Mouse (Mus musculus): ENCODE measurements around the gene Clic4. TPM values are rescaled to one million over a fixed set of nuclear protein-coding genes. Genes with fewer than 3 reads are reported as not detected.

Gene Clic4
- 10 to 100 TPM; 37.4 to 43.1 (median 38.4) TPM for total RNA-seq (2022)

DNA sequence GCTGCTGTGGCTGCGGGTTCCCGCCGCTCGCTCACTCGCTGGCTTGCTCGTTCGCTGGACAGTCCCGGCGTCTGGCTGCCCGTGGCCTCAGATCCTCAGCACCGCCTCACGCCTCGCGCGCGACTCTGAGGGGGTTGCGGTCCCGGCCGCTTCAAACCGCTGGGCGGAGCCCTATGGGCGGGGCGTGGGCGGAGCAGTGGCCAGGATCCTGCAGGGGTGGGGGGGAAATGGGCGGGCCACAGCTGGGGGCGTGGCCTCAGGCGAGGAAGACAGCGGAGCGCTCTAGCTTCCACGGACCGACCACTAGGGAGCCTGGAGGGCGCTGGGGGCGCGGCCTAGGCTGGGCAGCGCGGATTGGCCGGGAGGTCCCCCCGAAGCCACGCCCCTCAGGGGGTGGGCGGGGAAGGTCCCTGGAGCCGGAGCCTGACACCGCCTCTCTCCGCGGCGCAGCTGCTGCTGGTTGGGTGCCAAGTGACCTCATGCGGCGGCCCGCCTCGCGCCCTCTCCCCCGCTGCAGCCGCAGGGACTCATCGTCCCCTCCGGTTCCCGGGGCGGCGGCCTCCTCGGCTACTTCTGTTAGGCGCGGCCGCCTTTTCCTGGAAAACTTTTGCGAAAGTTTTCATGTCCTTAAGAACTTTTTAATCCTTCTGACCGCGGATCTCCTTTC is at the start of gene Clic4:
Clic4 (minus strand) TSS at position 175 of the 667 bp plus-strand sequence.
- DNase-seq (ENCODE audit: low spot score in 2 of 2) = peak; percentile 94

- DNase-seq (ENCODE audit: low spot score in 2 of 2) = peak; percentile 35 to 68
Measured at GRCm38 (mm10) chr4:135317966-135318365, 45.4 kb upstream of the Clic4 start.

GRCm38 (mm10) chr4:135317539-135317938 is 44.9 kb upstream of the Clic4 start:
- DNase-seq (ENCODE audit: low spot score in 2 of 2) = no peak

- DNase-seq (ENCODE audit: low spot score in 2 of 2) = no peak
Measured at GRCm38 (mm10) chr4:135315287-135315686, 42.7 kb upstream of the Clic4 start.

DNA sequence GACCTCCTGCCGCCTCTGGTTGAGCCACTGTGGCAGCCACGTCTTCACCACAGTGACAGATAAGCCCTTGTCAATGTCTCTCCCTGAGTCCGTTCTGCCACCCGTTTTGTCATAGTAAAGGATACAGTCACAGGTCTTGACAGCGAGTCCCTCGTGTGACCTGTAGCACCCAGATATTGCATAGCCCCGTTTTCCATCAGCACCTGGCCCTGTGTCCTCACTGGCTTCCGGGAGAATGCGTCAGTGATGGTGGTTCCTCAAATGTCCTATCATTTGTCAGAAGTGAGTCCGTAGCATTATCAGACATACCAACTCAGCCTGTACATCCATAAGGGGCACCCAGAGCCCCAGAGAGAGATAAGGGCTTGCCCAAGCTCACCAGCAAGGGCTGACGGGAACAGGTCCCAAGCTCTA is 41.8 kb upstream of the Clic4 start:
- no peak for DNase-seq (ENCODE audit: low spot score in 2 of 2)

DNA sequence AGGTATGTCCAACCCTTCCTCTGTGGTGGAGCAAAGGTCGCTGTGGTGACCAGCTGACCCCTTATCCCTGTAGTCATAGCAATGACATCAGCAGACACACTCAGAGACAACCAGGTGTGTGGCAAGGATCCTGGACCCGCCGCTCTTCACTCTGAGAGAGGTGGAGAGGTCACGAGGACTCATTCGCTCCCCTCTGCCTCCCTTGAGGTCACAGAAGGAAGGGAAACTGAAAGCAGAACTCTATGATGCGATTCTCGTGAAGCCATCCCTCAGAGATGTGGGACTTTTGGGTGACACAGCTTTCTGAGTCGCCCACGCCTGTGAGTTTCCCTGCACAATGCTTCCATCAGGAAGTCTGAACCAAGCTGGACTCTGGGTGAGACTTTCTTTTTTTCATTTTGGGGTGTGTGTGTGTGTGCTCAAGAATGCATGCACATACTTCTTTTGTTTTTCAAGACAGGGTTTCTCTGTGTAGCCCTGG is 41.2 kb upstream of the Clic4 start:
- DNase-seq (ENCODE audit: low spot score in 2 of 2) = no peak

GRCm38 (mm10) chr4:135313111-135313691 is 40.6 kb upstream of the Clic4 start:
- no peak for DNase-seq (ENCODE audit: low spot score in 2 of 2)

- peak in 1 of 2 experiments; percentile 41 for DNase-seq (ENCODE audit: low spot score in 2 of 2)
Measured at GRCm38 (mm10) chr4:135312706-135313105, 40.1 kb upstream of the Clic4 start.

DNA sequence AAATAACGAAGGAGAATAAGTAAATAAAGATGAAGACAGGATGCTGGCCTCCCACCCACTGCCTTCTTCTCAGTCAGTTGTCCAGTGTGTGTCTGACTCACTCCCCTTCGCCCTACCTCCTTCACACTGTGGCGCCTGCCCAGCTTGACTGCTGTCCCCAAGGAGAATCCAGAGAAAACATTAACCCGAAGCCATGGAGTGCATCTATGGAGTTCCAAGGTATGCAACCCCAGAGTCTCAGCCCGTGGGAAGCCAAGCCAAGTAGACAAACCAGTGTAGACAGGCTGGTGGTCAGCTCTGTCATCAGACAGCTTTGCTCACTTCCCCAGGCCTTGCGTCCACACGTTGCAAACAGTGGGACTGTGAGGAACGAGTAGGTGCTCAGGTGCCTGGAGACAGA is 37.8 kb upstream of the Clic4 start:
- no peak for DNase-seq (ENCODE audit: low spot score in 2 of 2)

GRCm38 (mm10) chr4:135309726-135310125 is 37.1 kb upstream of the Clic4 start:
- DNase-seq (ENCODE audit: low spot score in 2 of 2) = no peak

GRCm38 (mm10) chr4:135309112-135309659 is 36.6 kb upstream of the Clic4 start:
- no peak for DNase-seq (ENCODE audit: low spot score in 2 of 2)

DNA sequence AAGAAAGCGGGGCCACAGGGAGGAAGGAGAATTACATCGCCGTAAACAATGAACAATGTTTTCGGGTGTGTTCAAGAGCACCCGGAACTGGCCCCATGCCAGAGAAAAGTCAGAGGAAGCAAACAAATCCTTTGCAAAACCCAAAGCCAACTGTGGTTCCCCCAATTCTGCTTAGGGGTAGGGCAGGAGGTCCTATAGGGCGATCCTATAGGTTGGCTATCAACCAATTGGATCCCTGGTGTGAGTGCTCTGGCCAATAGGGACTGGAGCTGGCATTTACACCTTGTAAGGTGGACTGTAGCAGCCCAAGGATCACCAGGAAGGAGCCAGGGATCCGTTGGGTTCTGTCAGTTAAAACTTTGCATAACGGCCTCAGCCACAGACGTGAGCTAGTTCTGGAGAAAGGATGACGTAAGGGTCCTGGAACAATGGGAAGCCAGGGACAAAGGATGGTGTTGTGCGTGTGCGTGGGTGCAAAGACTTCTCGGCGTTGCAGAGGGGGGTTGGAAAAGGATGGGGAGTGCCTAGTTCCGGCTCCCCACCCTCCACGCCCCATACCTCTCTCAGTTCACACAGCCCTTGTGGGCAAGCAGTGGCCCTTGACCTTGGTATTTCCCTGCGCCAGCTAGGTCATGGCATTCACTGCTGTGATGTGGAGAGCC is 34.5 kb upstream of the Clic4 start:
- DNase-seq (ENCODE audit: low spot score in 2 of 2) = peak in 1 of 2 experiments; percentile 25

DNA sequence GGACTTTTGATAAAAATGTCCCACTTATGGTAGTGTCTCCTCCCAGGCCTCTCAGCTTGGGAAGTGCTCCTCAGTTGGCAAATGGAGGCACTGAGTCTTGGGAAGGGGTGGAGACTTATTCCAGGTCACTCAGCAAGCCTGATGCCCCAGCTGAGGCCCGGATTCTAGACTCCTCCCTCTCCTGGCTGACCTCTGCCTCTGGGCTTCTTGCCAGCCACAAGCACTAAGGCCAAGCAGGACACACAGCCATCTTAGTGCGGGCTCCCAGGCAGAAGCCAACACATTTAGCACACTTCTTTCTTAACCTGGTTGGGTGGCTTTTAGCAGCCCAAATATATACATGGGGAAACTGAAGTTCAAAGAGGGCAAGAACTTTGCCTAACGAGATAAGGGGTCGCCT is 33.9 kb upstream of the Clic4 start:
- DNase-seq (ENCODE audit: low spot score in 2 of 2) = peak in 1 of 2 experiments; percentile 38

GRCm38 (mm10) chr4:135302261-135302660 is 29.6 kb upstream of the Clic4 start:
- DNase-seq (ENCODE audit: low spot score in 2 of 2) = no peak

GRCm38 (mm10) chr4:135301166-135301565 is 28.6 kb upstream of the Clic4 start:
- DNase-seq (ENCODE audit: low spot score in 2 of 2) = no peak

- no peak for DNase-seq (ENCODE audit: low spot score in 2 of 2)
Measured at GRCm38 (mm10) chr4:135300248-135301041, 27.8 kb upstream of the Clic4 start.

DNA sequence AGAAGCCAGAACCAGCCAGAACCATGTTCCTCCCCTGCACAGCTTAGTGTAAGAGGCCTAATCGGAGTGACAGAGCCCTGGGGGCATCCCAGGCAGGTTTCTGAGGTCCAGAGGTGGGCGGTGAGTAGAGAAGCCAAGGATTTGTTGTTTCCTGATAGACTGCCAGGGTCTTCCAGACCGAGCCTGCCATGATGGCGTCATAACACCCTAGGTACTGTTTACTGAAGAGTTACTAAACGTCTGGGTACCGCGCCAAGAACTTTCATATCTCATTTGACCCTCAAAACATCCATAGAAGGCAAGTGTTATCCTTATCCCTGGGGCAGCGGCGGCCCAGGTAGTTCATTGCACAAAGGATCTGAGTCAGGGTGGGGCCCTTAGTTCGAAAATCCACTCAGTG is 26.1 kb upstream of the Clic4 start:
- DNase-seq (ENCODE audit: low spot score in 2 of 2) = no peak

- peak; percentile 72 to 88 for DNase-seq (ENCODE audit: low spot score in 2 of 2)
Measured at GRCm38 (mm10) chr4:135297931-135298546, 25.4 kb upstream of the Clic4 start.

GRCm38 (mm10) chr4:135297146-135297545 is 24.5 kb upstream of the Clic4 start:
- peak in 1 of 2 experiments; percentile 31 for DNase-seq (ENCODE audit: low spot score in 2 of 2)

DNA sequence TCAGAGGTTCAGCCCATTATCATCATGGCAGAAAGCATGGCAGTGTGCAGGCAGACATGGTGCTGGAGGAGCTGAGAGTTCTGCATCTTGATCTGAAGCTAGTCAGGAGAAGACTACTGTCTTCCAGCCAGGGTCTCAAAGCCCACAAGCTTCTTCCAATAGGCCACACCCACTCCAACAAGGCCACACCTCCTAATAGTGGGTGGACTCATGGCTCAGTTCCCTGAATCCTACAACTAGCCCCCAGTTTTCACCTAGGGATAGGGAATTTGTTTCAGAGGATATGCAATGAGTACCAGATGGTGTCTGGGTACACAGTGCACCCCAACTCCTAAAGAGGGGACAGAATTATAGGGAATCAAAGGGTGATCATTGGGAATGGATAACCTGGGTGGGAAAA is 24.0 kb upstream of the Clic4 start:
- no peak for DNase-seq (ENCODE audit: low spot score in 2 of 2)

DNA sequence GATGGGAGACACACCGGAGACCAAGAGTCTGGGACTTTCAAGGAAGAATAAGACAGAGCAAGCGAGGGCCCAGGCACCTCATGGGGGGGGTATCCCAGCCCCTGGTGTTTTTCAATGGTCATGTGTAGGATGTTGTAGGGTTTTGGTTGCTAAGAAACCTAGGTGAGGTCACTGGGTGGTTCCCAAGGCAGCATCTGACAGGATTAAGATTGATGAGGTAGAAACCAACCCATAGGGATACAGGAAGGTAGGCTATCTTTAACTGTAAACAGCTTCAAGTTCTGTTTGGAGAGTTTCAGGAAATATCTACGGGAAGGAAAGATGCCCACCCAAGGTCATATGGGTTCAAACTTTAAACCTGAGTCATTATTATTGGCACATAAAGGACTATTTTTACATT is 21.2 kb upstream of the Clic4 start:
- no peak for DNase-seq (ENCODE audit: low spot score in 2 of 2)
